Mouse (Mus musculus) intestine, postnatal 0 days (tissue): ENCODE measurements around the gene Nav3. TPM values are rescaled to one million over a fixed set of nuclear protein-coding genes. Genes with fewer than 3 reads are reported as not detected.

Experiments used
- ATAC-seq: fragments of 200-750 bp; cut with Nextera tagmentation; 2 replicates; pipeline ENCODE4 v1.8.0; 2017; ENCODE audit warnings: mild to moderate bottlenecking, moderate TSS enrichment, moderate library complexity
- H3K27ac ChIP-seq: fragments of 300-500 bp; sonication (generic); 2 replicates; pipeline ENCODE4 v1.5.1; 2014; ENCODE audit warnings: mild to moderate bottlenecking, low read depth, low read length, moderate library complexity
- H3K27me3 ChIP-seq: fragments of 300-500 bp; sonication (generic); replicated peaks from 2 replicates; pipeline ENCODE4 v1.6.1; 2014; ENCODE audit warnings: low read length, mixed read lengths; ENCODE audit not compliant: control insufficient read depth, insufficient read depth
- H3K36me3 ChIP-seq: fragments of 300-500 bp; sonication (generic); 2 replicates; pipeline ENCODE4 v1.6.1; 2014; ENCODE audit warnings: mild to moderate bottlenecking, moderate library complexity; ENCODE audit not compliant: control insufficient read depth, insufficient read depth
- H3K4me1 ChIP-seq: fragments of 300-500 bp; sonication (generic); replicated peaks from 2 replicates; pipeline ENCODE4 v1.6.1; 2014; ENCODE audit warnings: antibody characterized with exemption, low read length, mixed read lengths; ENCODE audit not compliant: control insufficient read depth, insufficient read depth
- H3K4me2 ChIP-seq: fragments of 300-500 bp; sonication (generic); replicated peaks from 2 replicates; pipeline ENCODE4 v1.6.1; 2014; ENCODE audit warnings: low read depth, mild to moderate bottlenecking, moderate library complexity
- H3K4me3 ChIP-seq: fragments of 300-500 bp; sonication (generic); 2 replicates; pipeline ENCODE4 v1.5.1; 2014; ENCODE audit warnings: low read depth, low read length
- H3K9ac ChIP-seq: fragments of 300-500 bp; sonication (generic); 2 replicates; pipeline ENCODE4 v1.6.1; 2014; ENCODE audit warnings: mild to moderate bottlenecking, low read depth, low read length
- H3K9me3 ChIP-seq: fragments of 300-500 bp; sonication (generic); 2 replicates; pipeline ENCODE4 v1.6.1; 2016; ENCODE audit warnings: mixed run types; ENCODE audit not compliant: control insufficient read depth
- CTCF ChIP-seq: sonication (generic); IDR thresholded peaks from 2 replicates; pipeline ENCODE4 v1.5.1; 2016; ENCODE audit warnings: low read depth, mild to moderate bottlenecking, control low read depth, antibody characterized with exemption, moderate library complexity
- WGBS: fragments of 180-500 bp; shearing (Covaris S2); extraction: QIAGEN DNeasy Blood & Tissue Kit; methylation state at CpG from one replicate; pipeline ENCODE4 v1.1.7; 2014; 5-methylcytosine and 5-hydroxymethylcytosine counted together
- polyA plus RNA-seq: library from polyadenylated mRNA; unstranded; fragments of >200 nt; fragmentation: Nextera tagmentation; extraction: Ambion mirVana; gene quantifications from 2 replicates; pipeline ENCODE4 v1.2.1, GENCODE M21; 2015

Nav3 gene
- polyA plus RNA-seq, 1 experiment from 2014 or later, result 0.77 TPM

GRCm38 (mm10) chr10:110156412-110156811 is 299.6 kb downstream of the Nav3 start:
- Histone ChIP-seq H3K4me3 (no peak overlapping the region), H3K36me3 (no peaks in the 10 kb centered on the region), H3K4me2 (no peak overlapping the region), H3K27ac (no peak overlapping the region), H3K9me3 (no peaks in the 10 kb centered on the region), H3K4me1 (no peaks in the 10 kb centered on the region), H3K27me3 (no peaks in the 10 kb centered on the region), H3K9ac (no peak overlapping the region)
- no peak for TF ChIP-seq CTCF
- 37% methylated on average over 1 of the region's 1 CpGs for WGBS
- ATAC-seq, result no peak

- Histone ChIP-seq H3K36me3 (no peaks in the 10 kb centered on the region), H3K9ac (no peak overlapping the region), H3K27me3 (no peaks in the 10 kb centered on the region), H3K4me3 (no peak overlapping the region), H3K4me1 (no peaks in the 10 kb centered on the region), H3K4me2 (no peak overlapping the region), H3K9me3 (no peaks in the 10 kb centered on the region), H3K27ac (no peak overlapping the region)
- ATAC-seq, result no peak
- 75% methylated on average over 2 of the region's 2 CpGs for WGBS
- no peak for TF ChIP-seq CTCF
Measured at GRCm38 (mm10) chr10:110155494-110155893, 300.5 kb downstream of the Nav3 start.

- Histone ChIP-seq H3K9me3 (no peaks in the 10 kb centered on the region), H3K4me3 (no peak overlapping the region), H3K4me1 (no peaks in the 10 kb centered on the region), H3K36me3 (no peaks in the 10 kb centered on the region), H3K4me2 (no peak overlapping the region), H3K9ac (no peak overlapping the region), H3K27me3 (no peaks in the 10 kb centered on the region), H3K27ac (no peak overlapping the region)
- no peak for TF ChIP-seq CTCF
- no peak for ATAC-seq
- WGBS, result 59% methylated on average over 1 of the region's 1 CpGs
Measured at GRCm38 (mm10) chr10:110154873-110155237, 301.1 kb downstream of the Nav3 start.

GRCm38 (mm10) chr10:110154001-110154872 is 301.8 kb downstream of the Nav3 start:
- TF ChIP-seq CTCF, result no peak
- 86% methylated on average over 6 of the region's 6 CpGs for WGBS
- Histone ChIP-seq H3K4me3 (no peak overlapping the region), H3K4me2 (no peak overlapping the region), H3K9me3 (no peaks in the 10 kb centered on the region), H3K4me1 (no peaks in the 10 kb centered on the region), H3K27me3 (no peaks in the 10 kb centered on the region), H3K27ac (no peak overlapping the region), H3K36me3 (no peaks in the 10 kb centered on the region), H3K9ac (no peak overlapping the region)
- no peak for ATAC-seq

- Histone ChIP-seq H3K4me1 (no peaks in the 10 kb centered on the region), H3K27me3 (no peaks in the 10 kb centered on the region), H3K4me3 (no peak overlapping the region), H3K36me3 (no peaks in the 10 kb centered on the region), H3K27ac (no peak overlapping the region), H3K4me2 (no peak overlapping the region), H3K9ac (no peak overlapping the region), H3K9me3 (no peaks in the 10 kb centered on the region)
- ATAC-seq, result no peak
- TF ChIP-seq CTCF, result peak; percentile 33
Measured at GRCm38 (mm10) chr10:110120572-110120971, 335.4 kb downstream of the Nav3 start.

GRCm38 (mm10) chr10:110117341-110117740 is 338.7 kb downstream of the Nav3 start:
- WGBS, result 50% methylated on average over 2 of the region's 2 CpGs
- TF ChIP-seq CTCF, result no peak
- no peak overlapping the region for H3K9ac ChIP-seq
- no peak overlapping the region for H3K27ac ChIP-seq
- no peaks in the 10 kb centered on the region for H3K4me1 ChIP-seq
- no peaks in the 10 kb centered on the region for H3K36me3 ChIP-seq
- H3K27me3 ChIP-seq, result no peaks in the 10 kb centered on the region
- H3K4me3 ChIP-seq, result no peak overlapping the region
- no peak for ATAC-seq
- H3K4me2 ChIP-seq, result no peak overlapping the region
- no peaks in the 10 kb centered on the region for H3K9me3 ChIP-seq
